Mouse (Mus musculus) lung, adult 2 months (tissue): ENCODE measurements at regions not wholly inside any gene's neighbourhood (a gene's known extent, or its start where the extent isn't known, plus 50 kb on each side); places are given as distances from the start of the nearest gene placed in this dataset.

ENCODE experiments used
- CTCF ChIP-seq: fragments of 200-500 bp; IDR thresholded peaks from 2 replicates; pipeline ENCODE4 v1.5.1; 2011; ENCODE audit warnings: mild to moderate bottlenecking, low read length, control low read depth; ENCODE audit not compliant: insufficient read depth
- POLR2A ChIP-seq: fragments of 200-500 bp; IDR thresholded peaks from 2 replicates; pipeline ENCODE4 v1.6.1; 2011; ENCODE audit warnings: low read depth, mild to moderate bottlenecking, control low read depth, low read length, borderline replicate concordance; ENCODE audit errors: extremely low read depth

DNA sequence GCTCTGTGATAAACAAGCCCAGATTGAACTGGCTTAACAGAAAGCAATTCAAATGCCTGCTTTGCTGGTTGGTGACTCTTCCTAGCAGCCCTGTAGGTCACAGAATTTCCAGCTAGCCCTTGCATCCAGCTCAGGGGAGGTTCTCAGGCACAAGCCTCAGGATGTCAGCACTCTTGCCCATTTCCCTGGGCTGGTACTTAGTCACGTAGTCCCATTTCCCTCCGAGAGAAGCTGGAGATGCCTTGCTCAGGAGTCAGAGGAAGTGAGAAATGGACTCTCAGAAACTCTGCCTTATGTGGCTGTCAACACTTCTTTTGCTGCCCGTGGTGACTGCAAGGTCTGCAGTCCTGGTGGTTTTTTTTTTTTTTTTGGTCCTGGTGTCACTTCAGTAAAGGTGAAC lies 170.8 kb downstream of the Cyp26b1 start:
- TF ChIP-seq CTCF, result no peak
- TF ChIP-seq POLR2A, result no peak
